Mouse (Mus musculus) liver, embryonic 16.5 days (tissue): ENCODE data around the gene Tpr. TPM values are rescaled to one million over a fixed set of nuclear protein-coding genes. Genes with fewer than 3 reads are reported as not detected.
A peak's percentile ranks its signal among the peaks of the same experiment; 100 is the strongest.

ENCODE experiments used
- ATAC-seq: fragments of 200-750 bp; cut with Nextera tagmentation; 2 replicates; pipeline ENCODE4 v1.8.0; 2017; ENCODE audit warnings: low read depth, mild to moderate bottlenecking, moderate number of reproducible peaks, moderate library complexity
- H3K27ac ChIP-seq: fragments of 300-500 bp; sonication (generic); 2 replicates; pipeline ENCODE4 v1.5.1; 2014; ENCODE audit warnings: mild to moderate bottlenecking, low read length
- H3K27me3 ChIP-seq: fragments of 300-500 bp; sonication (generic); 2 replicates; pipeline ENCODE4 v1.6.1; 2014; ENCODE audit warnings: low read depth, low read length, mixed read lengths; ENCODE audit not compliant: control insufficient read depth, insufficient read depth
- H3K36me3 ChIP-seq: fragments of 300-500 bp; sonication (generic); 2 replicates; pipeline ENCODE4 v1.6.1; 2014; ENCODE audit warnings: mild to moderate bottlenecking; ENCODE audit not compliant: control insufficient read depth, insufficient read depth
- H3K4me1 ChIP-seq: fragments of 300-500 bp; sonication (generic); 2 replicates; pipeline ENCODE4 v1.6.1; 2014; ENCODE audit warnings: low read depth, low read length, mixed read lengths; ENCODE audit not compliant: control insufficient read depth
- H3K4me2 ChIP-seq: fragments of 300-500 bp; sonication (generic); 2 replicates; pipeline ENCODE4 v1.6.1; 2014; ENCODE audit warnings: low read depth, low read length, mixed read lengths
- H3K4me3 ChIP-seq: fragments of 300-500 bp; sonication (generic); 2 replicates; pipeline ENCODE4 v1.5.1; 2014; ENCODE audit warnings: low read depth, mild to moderate bottlenecking, low read length
- H3K9ac ChIP-seq: fragments of 300-500 bp; sonication (generic); 2 replicates; pipeline ENCODE4 v1.6.1; 2014; ENCODE audit warnings: low read depth, low read length
- H3K9me3 ChIP-seq: fragments of 300-500 bp; sonication (generic); replicated peaks from 2 replicates; pipeline ENCODE4 v1.6.1; 2016; ENCODE audit warnings: low read length; ENCODE audit not compliant: control insufficient read depth
- WGBS: fragments of 180-500 bp; shearing (Covaris S2); extraction: QIAGEN DNeasy Blood & Tissue Kit; methylation state at CpG from one replicate; pipeline ENCODE4 v1.1.7; 2014; ENCODE audit not compliant: insufficient replicate concordance; 5-methylcytosine and 5-hydroxymethylcytosine counted together
- polyA plus RNA-seq: library from polyadenylated mRNA; unstranded; fragments of >200 nt; fragmentation: Nextera tagmentation; extraction: Ambion mirVana; gene quantifications from 2 replicates; pipeline ENCODE4 v1.2.1, GENCODE M21; 2015

Gene Tpr
- polyA plus RNA-seq, 1 experiment from 2014 or later, result 59.5 TPM

GRCm38 (mm10) chr1:150393488-150393852 lies 832 bp downstream of the Tpr start:
- Histone ChIP-seq H3K4me1 (peaks cover 3% of the 10 kb centered on the region), H3K27ac (peak overlapping the region; percentile 95), H3K4me3 (peak overlapping the region; percentile 94), H3K27me3 (no peaks in the 10 kb centered on the region), H3K36me3 (peaks cover 11% of the 10 kb centered on the region), H3K9me3 (no peaks in the 10 kb centered on the region), H3K9ac (peak overlapping the region; percentile 91), H3K4me2 (peak overlapping the region; percentile 71)
- peak; percentile 8 for ATAC-seq
- under 1% methylated on average over 27 of the region's 27 CpGs for WGBS

GRCm38 (mm10) chr1:150396001-150396400 lies 3.4 kb downstream of the Tpr start:
- peaks cover 3% of the 10 kb centered on the region for H3K4me1 ChIP-seq
- WGBS, result 74% methylated on average over 3 of the region's 3 CpGs
- no peaks in the 10 kb centered on the region for H3K9me3 ChIP-seq
- ATAC-seq, result no peak
- H3K27ac ChIP-seq, result no peak overlapping the region
- no peaks in the 10 kb centered on the region for H3K27me3 ChIP-seq
- H3K4me2 ChIP-seq, result no peak overlapping the region
- H3K9ac ChIP-seq, result no peak overlapping the region
- H3K4me3 ChIP-seq, result no peak overlapping the region
- peaks cover 12% of the 10 kb centered on the region for H3K36me3 ChIP-seq

GRCm38 (mm10) chr1:150403914-150404313 lies 11.3 kb downstream of the Tpr start:
- Histone ChIP-seq H3K9ac (no peak overlapping the region), H3K27me3 (no peaks in the 10 kb centered on the region), H3K4me1 (no peaks in the 10 kb centered on the region), H3K27ac (no peak overlapping the region), H3K36me3 (peaks cover 26% of the 10 kb centered on the region), H3K9me3 (no peaks in the 10 kb centered on the region), H3K4me2 (no peak overlapping the region), H3K4me3 (no peak overlapping the region)
- 81% methylated on average over 3 of the region's 3 CpGs for WGBS
- ATAC-seq, result no peak

GRCm38 (mm10) chr1:150404555-150404954 lies 11.9 kb downstream of the Tpr start:
- H3K4me2 ChIP-seq, result no peak overlapping the region
- no peak overlapping the region for H3K27ac ChIP-seq
- no peak overlapping the region for H3K9ac ChIP-seq
- no peak for ATAC-seq
- H3K4me3 ChIP-seq, result no peak overlapping the region
- peaks cover 33% of the 10 kb centered on the region for H3K36me3 ChIP-seq
- WGBS, result 78% methylated on average over 3 of the region's 3 CpGs
- no peaks in the 10 kb centered on the region for H3K9me3 ChIP-seq
- H3K27me3 ChIP-seq, result no peaks in the 10 kb centered on the region
- no peaks in the 10 kb centered on the region for H3K4me1 ChIP-seq

GRCm38 (mm10) chr1:150407285-150407684 lies 14.6 kb downstream of the Tpr start:
- Histone ChIP-seq H3K4me1 (no peaks in the 10 kb centered on the region), H3K4me3 (no peak overlapping the region), H3K27me3 (no peaks in the 10 kb centered on the region), H3K4me2 (no peak overlapping the region), H3K9ac (no peak overlapping the region), H3K36me3 (peaks cover 42% of the 10 kb centered on the region), H3K9me3 (no peaks in the 10 kb centered on the region), H3K27ac (no peak overlapping the region)
- WGBS, result 83% methylated on average over 9 of the region's 9 CpGs
- ATAC-seq, result no peak

- H3K4me3 ChIP-seq, result no peak overlapping the region
- peaks cover 50% of the 10 kb centered on the region for H3K36me3 ChIP-seq
- no peaks in the 10 kb centered on the region for H3K4me1 ChIP-seq
- no peaks in the 10 kb centered on the region for H3K9me3 ChIP-seq
- H3K4me2 ChIP-seq, result no peak overlapping the region
- ATAC-seq, result no peak
- H3K27ac ChIP-seq, result no peak overlapping the region
- WGBS, result 93% methylated on average over 6 of the region's 6 CpGs
- no peak overlapping the region for H3K9ac ChIP-seq
- no peaks in the 10 kb centered on the region for H3K27me3 ChIP-seq
Measured at GRCm38 (mm10) chr1:150409996-150410395, 17.4 kb downstream of the Tpr start.

GRCm38 (mm10) chr1:150416006-150416405 lies 23.4 kb downstream of the Tpr start:
- Histone ChIP-seq H3K4me3 (no peak overlapping the region), H3K36me3 (peaks cover 56% of the 10 kb centered on the region), H3K27me3 (no peaks in the 10 kb centered on the region), H3K9me3 (no peaks in the 10 kb centered on the region), H3K9ac (no peak overlapping the region), H3K27ac (no peak overlapping the region), H3K4me2 (no peak overlapping the region), H3K4me1 (no peaks in the 10 kb centered on the region)
- whole genome bisulfite sequencing, result 82% methylated on average over 3 of the region's 3 CpGs
- no peak for ATAC-seq

GRCm38 (mm10) chr1:150418426-150418825 lies 25.8 kb downstream of the Tpr start:
- Histone ChIP-seq H3K4me3 (no peak overlapping the region), H3K9ac (no peak overlapping the region), H3K9me3 (no peaks in the 10 kb centered on the region), H3K27me3 (no peaks in the 10 kb centered on the region), H3K4me2 (no peak overlapping the region), H3K4me1 (no peaks in the 10 kb centered on the region), H3K27ac (no peak overlapping the region), H3K36me3 (peaks cover 56% of the 10 kb centered on the region)
- 76% methylated on average over 4 of the region's 4 CpGs for WGBS
- ATAC-seq, result no peak

- no peaks in the 10 kb centered on the region for H3K27me3 ChIP-seq
- H3K36me3 ChIP-seq, result peaks cover 58% of the 10 kb centered on the region
- no peak overlapping the region for H3K4me3 ChIP-seq
- no peaks in the 10 kb centered on the region for H3K9me3 ChIP-seq
- no peak overlapping the region for H3K4me2 ChIP-seq
- no peak overlapping the region for H3K9ac ChIP-seq
- no peaks in the 10 kb centered on the region for H3K4me1 ChIP-seq
- 75% methylated on average over 9 of the region's 9 CpGs for WGBS
- ATAC-seq, result no peak
- H3K27ac ChIP-seq, result no peak overlapping the region
Measured at GRCm38 (mm10) chr1:150425665-150426064, 33.0 kb downstream of the Tpr start.
